Mouse (Mus musculus) kidney, postnatal 4 days (tissue): ENCODE results near the gene Dynlrb1.

Experiments
- DNase-seq, 2 experiments: peaks; one replicate each; pipeline ENCODE4 v3.0.0; 2021; ENCODE audit warnings: mixed read lengths in 2 of 2

The Dynlrb1 gene

GRCm38 (mm10) chr2:155283793-155284192, 47.5 kb downstream of the Dynlrb1 start:
- no peak for DNase-seq

DNA sequence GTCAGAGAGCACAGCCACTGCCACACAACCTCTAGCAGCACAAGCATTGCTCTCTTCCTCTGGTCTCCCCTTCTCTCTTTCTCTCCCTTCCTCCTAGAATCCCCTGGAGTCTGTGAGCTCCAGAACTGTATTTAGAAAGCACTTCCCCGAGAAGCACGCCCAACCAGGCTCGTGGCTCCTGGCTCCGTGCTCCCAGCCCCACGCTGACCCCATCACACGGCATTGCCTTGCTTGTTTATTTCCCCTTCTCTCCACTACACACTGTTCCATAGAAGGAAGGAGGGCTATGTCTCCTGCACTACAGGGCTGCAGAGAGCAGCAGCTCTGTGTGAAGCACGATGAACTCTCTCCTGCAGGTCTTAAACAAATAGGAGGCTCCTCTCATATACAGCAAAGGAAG, 48.3 kb downstream of the Dynlrb1 start:
- DNase-seq, result peak; percentile 27 to 49

- no peak for DNase-seq
Observed at GRCm38 (mm10) chr2:155285744-155286143, 49.4 kb downstream of the Dynlrb1 start.

GRCm38 (mm10) chr2:155287456-155288250, 51.3 kb downstream of the Dynlrb1 start:
- DNase-seq, result no peak

GRCm38 (mm10) chr2:155290066-155290465, 53.7 kb downstream of the Dynlrb1 start:
- no peak for DNase-seq

- no peak for DNase-seq
Observed at GRCm38 (mm10) chr2:155293382-155293781, 57.0 kb downstream of the Dynlrb1 start.

DNA sequence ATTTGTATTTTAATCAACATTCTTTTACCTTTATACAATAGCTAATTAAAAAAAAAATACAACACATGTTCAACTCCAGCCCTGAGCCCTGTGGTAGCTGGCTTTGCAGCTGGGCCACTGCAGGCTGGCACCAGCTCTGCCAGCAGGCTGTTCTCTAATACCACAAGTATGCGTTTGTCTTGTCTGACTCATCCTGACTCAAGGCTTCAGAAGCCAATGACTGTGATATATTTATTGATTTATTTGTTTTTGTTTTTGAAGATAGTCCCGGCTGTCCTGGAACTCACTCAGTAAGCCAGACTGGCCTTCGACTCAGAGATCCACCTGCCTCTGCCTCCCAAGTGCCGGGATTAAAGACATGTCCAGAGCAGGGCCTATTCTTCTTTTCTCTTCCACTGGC, 57.6 kb downstream of the Dynlrb1 start:
- no peak for DNase-seq

DNA sequence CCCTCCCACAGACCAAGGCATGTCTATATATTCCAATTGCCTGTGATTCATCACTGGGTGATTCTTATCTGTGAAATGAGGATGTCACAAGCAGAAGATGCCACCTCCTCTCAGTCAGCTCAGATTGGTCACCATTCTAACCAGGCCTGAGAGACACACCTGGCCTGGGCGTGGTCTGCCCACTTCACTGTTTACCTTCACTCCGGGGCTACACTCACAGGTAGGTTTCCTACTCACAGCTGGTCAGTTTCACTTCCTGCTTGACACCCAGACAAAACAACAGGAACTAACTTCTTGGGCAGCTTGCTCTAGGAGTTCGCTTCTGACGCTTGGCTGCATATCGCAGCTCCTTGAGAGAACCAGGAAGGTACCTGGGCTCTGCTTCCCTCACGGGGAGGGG, 59.1 kb downstream of the Dynlrb1 start:
- DNase-seq, result no peak

DNA sequence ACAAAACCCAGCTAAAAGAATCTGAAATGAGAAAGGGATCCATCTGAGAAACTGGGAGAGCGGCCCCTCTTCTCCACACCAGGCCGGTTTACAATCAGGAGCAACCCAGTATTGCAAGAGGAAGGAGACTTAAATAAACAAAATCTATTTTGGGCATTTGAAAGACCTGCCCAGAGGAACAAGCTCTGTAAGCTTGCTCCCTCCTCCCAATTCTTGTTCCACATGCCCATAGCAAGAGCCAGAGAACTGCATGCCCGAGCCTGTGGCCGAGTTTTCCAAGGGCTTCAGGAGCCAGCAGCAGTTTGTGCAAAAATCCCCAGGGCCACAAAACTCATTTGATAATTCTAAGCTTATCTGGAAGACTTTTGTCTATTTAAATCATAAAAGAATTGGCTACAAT, 63.2 kb downstream of the Dynlrb1 start:
- DNase-seq, result no peak
